Mouse (Mus musculus): ENCODE data around the gene Ano1.

Gene Ano1

DNA sequence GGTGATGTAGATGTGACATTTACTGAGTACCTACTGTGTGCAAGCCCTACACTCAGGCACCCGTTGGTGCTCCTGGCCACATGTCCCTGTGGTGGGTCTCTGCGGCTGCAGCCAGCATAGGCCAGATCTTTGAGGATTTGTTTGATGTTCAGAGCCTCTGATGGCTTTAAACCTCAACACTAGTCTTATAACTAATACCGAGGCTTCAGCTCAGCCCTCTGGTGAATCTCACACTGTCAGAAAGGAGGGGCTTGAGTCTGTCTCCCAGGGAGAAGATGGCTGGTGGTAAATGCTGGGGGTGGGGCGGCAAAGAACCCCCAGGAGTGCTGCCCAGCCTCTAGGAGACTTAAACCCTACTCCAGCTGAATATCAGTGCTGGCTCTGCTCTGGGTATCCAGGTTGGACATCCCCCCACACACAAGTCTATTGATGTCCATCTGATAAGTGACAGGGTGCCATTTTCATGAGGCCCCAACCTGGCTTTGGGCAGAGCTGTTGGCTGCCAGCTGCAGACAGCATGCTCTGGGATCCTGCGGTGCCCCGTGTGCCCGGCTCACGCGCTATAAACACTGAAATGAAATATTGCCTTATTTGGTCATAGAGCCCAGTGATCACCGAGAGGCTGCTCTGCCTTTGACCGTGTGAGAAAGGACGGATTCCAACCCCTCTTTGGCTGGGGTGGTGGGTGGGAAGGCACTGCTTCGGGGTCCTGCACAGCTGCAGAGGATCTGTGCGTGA lies 1.3 kb upstream of the Ano1 start:
- TF ChIP-seq GATA4 (IDR thresholded peaks at IDR 0.05; ENCODE audit: insufficient replicate concordance, low read length), result no peak

DNA sequence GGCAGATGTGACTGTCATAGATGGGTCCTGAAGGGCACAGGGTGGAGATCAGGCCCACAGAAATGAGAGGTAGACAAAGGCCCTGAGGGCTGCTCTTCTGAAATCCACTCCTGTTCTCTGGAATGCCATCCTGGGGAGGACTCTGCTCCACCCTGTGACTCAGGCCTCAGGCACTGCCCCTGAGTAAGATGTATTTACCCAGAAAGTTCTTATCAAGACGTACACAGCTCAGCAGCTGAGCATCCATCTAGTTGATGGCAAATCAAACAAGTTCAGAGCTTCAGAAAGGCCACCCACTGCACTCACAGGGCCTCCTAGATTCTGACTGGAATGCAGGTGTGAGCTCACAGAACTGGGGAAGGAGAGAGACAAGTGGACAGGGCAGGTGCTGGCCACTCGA lies 4.0 kb downstream of the Ano1 start:
- TF ChIP-seq GATA4 (IDR thresholded peaks at IDR 0.05; ENCODE audit: insufficient replicate concordance, low read length), result no peak

DNA sequence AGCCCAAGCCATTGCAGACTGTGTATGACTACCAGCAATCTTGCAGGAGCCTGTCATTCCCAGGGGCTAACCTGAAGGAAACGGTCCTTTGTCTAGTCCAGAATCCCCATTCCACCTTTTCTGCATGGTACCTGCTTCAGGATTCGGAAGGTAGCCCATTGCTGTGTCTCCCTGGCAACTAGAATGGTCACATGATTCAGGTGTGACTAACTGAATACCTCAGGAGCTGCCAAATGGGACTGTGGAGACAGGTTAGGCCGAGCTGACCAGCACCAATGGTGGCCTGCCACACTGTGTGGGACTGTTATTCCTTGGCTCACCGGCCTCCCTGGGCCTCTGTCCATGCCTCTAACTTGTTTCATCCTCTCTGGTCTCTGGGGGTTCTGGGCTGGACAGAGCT lies 5.3 kb downstream of the Ano1 start:
- no peak for TF ChIP-seq GATA4 (IDR thresholded peaks at IDR 0.05; ENCODE audit: insufficient replicate concordance, low read length)

DNA sequence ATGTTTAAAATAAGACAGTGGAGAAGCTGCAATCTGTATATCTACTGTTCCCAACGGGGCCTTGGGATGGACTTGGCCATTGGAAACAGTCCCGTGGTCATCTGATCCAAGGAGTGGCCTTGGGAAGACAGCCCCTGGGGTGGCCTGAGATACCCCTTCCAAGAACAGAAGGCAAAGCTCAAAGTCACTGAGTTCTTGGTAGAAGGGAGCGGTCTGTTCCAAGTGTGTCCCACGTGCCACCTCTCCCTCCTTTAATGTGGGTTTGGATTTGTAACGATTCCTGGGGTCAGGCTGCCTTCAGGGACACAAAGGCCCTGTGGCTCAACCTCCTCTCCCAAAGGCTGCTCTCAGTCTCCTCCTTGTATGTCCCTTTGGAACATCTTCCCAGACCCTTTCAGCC lies 7.9 kb downstream of the Ano1 start:
- TF ChIP-seq GATA4 (IDR thresholded peaks at IDR 0.05; ENCODE audit: insufficient replicate concordance, low read length), result no peak

DNA sequence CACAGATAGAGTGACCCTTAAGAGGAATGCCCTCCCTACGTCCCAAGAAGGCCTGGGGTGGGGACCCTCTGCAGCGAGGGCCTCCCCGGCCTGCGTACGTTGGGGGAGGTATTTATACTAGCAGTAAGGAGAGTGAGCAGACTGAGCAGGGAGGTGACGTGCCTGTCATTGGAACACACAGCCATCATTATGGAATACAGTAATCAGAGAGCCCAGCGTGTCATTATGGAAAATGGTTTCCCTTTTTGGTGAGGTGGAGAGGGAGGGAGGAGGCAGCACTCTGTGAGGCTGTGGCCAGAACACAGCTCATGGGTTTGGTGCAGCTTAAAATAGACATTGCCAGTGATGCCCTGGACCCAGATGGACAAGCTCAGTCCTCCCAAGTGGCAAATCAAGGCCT lies 11.1 kb downstream of the Ano1 start:
- no peak for TF ChIP-seq GATA4 (IDR thresholded peaks at IDR 0.05; ENCODE audit: insufficient replicate concordance, low read length)

DNA sequence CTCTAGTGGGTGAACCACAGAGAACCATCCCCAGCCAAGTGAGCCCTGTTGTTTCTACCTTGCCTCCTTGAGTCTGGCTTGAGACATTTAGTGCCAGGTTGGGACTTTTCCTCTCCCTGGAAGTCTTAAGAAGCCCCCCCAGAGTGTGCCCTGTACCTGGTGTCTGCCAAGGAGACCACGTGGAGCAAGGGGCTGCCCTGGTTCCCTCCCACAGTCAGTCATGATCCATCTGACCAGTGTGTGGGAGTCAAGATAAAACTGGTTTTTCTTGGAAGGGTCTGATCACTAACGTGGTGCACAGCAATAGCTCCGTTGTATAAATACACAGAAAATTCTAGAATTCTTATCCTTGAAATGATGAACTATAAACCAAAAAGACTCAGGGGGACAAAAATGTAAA lies 12.0 kb downstream of the Ano1 start:
- no peak for TF ChIP-seq GATA4 (IDR thresholded peaks at IDR 0.05; ENCODE audit: insufficient replicate concordance, low read length)

DNA sequence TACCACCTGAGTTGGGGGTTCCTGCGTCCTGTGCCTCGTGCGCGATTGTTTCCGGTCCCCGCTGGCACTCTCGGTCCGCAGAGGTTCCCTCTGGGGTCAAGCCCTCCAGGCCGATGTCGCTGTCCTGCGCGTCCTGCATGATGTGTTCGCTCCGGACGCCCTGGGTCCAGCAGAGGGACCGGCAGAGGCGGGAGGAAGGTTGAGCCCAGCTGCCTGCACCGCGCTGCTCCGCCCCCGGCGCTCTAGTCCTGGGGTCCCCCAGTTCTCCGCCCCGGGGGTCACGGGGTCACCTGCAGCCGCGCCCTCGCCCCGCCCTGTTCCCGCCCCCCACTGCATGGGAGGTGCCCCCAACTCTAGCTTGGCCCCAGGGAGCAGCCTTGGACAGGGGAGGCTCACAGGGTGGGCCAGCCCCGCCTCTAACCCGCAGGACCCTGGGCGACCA lies 13.4 kb downstream of the Ano1 start:
- no peak for TF ChIP-seq GATA4 (IDR thresholded peaks at IDR 0.05; ENCODE audit: insufficient replicate concordance, low read length)

DNA sequence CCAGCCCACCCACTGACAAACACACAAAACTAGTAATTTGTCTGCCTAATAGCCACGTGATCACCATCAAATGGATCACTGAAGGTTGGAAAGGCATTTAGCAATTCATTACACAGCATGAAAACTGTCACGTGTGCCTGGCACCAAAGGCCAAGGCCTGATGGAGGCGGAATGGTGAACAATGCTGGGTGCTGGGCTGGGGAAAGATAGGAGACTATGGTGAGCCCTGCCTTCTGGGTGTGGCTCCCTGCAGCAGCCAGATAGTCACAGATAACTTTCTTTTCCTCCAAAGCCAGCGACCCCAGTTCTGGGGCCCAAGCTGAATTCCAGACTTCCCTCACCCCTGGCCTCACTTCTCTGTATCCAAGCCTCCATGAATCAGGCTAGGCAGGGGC lies 19.9 kb downstream of the Ano1 start:
- TF ChIP-seq GATA4 (IDR thresholded peaks at IDR 0.05; ENCODE audit: insufficient replicate concordance, low read length), result no peak

DNA sequence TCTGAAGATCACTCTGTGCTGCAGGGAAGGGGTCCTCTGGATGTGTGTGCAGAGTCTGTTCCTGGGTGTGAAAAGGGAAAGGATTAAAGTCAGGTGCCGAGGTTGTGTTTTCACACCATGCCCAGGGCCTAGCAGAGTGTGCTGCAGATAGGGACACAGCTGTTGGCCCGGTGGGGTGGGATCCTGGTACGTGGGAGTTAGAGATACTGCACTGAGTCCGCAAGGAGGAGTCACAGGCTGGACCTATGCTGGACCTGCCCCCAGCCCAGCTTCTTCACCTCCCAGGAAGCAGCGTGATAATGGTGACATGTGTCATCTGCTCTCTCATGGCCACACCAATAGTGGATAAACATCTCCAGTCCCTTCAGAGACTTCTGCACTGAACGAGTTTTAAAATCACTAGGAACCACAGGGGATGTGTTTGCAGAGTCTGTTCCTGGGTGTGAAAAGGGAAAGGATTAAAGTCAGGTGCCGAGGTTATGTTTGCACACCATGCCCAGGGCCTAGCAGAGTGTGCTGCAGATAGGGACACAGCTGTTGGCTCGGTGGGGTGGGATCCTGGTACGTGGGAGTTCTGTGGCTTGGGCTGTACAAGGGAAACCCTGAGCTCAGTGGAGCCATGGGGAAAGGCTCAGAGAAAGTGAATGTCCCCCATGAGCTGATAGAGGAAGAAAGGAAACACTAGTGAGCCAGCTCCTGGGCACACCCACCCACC lies 20.4 kb downstream of the Ano1 start:
- TF ChIP-seq GATA4 (IDR thresholded peaks at IDR 0.05; ENCODE audit: insufficient replicate concordance, low read length), result no peak

DNA sequence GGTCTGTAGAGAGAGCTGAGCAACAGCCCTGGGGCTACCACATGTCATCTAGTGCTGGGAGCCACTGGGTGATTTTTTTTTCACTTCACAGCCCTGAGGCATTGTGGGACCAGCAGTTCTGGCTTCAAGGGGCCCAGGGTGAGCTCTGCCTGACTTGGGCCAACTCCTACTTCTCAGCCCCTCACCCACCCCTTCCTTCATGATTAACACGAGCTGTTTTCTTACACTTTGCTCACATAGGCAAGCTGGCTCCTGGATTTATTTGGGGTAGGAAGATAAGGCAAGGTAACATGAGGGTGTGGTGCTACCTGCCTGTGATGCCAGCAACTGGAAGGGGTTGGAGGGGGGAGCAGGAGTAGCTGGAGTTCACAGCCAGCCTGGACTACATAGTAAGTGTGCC lies 27.5 kb downstream of the Ano1 start:
- TF ChIP-seq GATA4 (IDR thresholded peaks at IDR 0.05; ENCODE audit: insufficient replicate concordance, low read length), result no peak

DNA sequence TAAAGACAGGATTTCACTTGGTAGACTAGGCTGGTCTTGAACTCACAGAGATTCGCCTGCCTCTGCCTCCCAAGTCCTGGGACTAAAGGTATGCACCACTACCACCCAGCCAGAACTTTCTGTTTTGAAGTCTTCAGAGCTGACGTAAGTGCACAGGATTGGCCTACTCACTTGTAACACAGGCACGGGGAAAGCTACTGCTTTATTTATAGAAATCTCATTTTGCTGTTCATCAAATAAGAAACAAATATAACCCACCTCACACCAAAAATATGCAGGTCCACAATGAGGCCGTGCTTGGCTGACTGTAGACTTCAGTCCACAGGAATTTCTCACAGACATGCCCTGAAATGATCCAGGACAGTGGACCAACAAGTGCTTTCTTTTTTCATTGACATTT lies 31.8 kb downstream of the Ano1 start:
- TF ChIP-seq GATA4 (IDR thresholded peaks at IDR 0.05; ENCODE audit: insufficient replicate concordance, low read length), result no peak

DNA sequence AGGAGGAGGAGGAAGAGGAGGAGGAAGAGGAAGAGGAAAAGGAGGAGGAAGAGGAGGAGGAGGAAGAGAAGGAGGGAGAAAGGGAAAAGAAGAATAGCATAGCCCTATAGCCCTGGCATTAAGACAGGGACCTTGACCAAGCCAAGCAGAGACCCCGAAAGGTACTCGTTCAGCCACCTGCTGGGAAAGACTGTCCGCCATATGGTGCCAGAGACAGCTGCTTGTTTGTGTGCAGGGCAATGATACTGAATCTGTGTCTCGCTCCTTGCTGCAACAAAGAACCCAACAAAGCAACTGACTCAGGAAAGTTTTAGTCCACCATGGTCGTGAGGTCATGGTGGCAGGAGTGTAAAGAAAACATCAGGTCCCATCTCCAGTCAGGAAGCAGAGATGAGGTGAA lies 34.0 kb downstream of the Ano1 start:
- TF ChIP-seq GATA4 (IDR thresholded peaks at IDR 0.05; ENCODE audit: insufficient replicate concordance, low read length), result no peak

DNA sequence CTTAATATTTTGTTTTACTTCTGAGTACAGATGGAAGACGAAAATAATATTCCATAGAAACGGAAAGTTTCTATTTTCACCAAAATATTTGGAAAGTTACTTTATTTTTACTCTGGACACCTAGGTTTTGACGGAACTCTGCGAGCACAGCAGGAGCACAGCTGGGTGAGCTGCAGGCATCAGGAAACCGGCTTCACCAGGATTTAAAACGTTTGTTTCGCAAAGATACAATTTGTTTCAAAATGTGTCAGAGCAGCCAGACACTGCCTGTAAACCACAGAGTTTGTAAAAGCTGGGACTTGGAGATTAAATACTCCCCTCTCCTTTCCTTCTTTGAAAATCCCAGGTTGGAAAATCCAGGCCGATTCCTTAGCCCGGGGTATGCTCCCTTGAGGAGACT lies 53.9 kb downstream of the Ano1 start:
- no peak for TF ChIP-seq GATA4 (IDR thresholded peaks at IDR 0.05; ENCODE audit: insufficient replicate concordance, low read length)

DNA sequence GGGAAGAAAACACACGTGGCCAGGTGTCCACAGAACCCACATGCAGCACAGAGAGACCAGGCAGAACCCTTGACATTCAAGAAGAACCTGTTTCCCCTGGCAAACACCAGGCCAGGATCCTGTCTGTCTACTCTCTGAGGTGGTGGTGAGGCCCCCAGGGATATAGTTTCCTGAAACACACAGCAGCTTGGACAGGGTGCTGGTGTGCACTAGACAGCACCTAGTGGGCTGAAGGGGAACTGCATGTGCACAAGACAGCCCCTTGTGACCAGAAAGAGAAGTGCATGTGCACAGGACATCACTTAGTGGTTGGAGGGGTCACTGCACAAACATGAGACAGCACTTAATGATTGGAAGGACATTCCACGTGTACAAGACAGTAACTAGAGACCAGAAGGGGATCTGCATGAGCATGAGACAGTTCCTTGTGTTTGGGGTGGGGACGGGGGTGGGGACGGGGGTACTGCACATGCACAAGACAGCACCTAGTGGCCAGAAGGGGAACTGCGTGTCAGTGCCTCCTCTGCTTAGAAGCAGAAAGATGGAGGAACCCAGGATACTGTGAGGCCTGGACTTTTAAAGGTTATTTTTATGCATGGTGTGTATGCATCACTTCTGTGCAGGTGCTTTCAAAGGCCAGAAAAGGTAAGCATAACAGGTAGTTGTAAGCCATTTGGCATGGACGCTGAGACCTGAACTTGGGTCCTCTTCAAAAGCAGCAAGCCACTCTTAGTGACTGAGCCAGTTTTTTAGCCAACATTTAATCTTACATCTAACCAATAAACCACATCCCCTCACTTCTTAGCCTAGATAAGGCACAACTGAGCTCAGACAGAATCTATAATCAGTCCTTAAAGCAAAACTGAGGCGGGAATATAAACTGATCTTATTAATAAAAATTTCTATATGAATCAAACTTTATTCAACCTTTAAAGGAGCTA lies 54.7 kb downstream of the Ano1 start:
- TF ChIP-seq GATA4 (IDR thresholded peaks at IDR 0.05; ENCODE audit: insufficient replicate concordance, low read length), result no peak

DNA sequence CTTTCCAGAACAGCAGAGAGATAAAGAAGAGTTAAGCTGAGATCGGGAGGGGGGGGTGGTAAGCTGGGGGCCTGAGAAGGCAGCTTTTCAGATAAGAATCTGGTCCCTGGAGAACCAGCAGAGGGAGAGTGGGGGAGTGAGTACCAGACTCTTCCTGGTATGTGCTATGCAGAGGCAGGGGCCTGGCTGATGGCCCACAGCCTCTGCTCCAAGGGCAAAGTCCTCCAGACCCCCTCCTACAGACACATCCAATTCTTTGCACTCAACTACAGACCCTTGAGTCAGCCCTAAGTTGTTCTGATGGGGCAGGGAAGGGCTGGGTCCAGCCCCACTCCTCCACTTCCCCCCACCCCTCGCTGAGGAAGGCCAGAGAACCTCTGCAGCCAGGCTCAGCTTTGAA lies 61.9 kb downstream of the Ano1 start:
- no peak for TF ChIP-seq GATA4 (IDR thresholded peaks at IDR 0.05; ENCODE audit: insufficient replicate concordance, low read length)

DNA sequence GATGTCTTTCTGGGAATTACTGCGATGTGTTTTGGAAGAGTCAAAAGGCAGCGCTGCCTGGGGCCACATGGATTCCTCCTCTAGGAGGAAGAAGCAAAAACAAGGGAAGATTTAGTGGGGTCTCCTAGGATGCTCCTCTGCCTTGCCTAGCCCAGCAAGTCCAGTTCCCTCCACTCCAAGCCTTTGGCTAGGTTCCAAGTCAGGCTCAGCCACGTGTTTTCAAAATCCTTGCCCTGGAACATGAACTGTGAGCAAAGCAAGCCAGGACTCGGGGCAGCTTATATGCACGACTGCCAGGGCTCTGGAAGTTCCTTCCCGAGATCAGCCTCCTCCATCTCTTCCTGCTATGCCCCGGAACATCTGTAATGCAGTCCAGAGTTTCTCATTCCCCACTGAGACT lies 62.6 kb downstream of the Ano1 start:
- TF ChIP-seq GATA4 (IDR thresholded peaks at IDR 0.05; ENCODE audit: insufficient replicate concordance, low read length), result no peak

All from liver, adult (tissue).